Mouse (Mus musculus): ENCODE results near the gene Chmp6.

Chmp6 gene

DNA sequence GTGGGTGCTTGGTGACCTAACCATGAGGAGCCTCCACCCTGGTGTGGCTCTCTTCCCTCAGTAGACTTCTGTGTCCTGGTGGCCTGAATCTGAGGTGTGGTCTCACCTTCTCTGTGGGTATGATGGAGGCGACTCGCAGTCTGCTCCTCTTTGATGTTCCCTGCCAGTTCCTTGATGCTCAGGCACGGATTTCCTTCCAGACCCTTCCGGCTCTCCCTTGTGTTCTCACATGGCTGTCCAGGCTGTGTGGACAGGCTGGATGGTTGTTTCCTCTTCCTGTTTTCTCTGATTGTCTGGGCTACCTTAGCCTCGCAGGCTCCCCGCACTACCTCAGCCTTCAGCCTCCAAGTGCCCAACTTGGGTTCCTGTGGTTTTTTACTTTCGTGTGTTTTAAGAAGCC is 45.6 kb downstream of the Chmp6 start:
- DNase-seq (ENCODE audit: low spot score in 2 of 2), result no peak

DNA sequence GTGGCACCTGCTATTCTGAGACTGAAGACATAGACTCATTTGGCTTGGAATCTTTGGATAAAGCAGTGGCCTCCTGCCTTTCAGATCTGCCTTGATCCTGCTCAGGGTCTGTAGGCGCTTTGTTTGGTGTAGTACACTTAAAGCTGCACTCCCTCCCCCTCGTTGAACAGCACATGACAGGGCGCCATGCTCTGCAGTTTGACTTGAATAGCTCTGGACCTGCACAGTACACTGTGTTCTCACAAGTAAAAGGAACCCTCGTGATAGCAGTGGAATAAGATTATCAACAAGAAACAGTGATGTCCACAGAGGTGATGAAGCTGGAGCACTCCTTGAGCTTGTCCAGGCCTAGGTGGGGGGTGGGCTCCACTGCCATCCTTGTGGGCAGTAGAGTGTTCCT is 46.5 kb downstream of the Chmp6 start:
- no peak for DNase-seq (ENCODE audit: low spot score in 2 of 2)

DNA sequence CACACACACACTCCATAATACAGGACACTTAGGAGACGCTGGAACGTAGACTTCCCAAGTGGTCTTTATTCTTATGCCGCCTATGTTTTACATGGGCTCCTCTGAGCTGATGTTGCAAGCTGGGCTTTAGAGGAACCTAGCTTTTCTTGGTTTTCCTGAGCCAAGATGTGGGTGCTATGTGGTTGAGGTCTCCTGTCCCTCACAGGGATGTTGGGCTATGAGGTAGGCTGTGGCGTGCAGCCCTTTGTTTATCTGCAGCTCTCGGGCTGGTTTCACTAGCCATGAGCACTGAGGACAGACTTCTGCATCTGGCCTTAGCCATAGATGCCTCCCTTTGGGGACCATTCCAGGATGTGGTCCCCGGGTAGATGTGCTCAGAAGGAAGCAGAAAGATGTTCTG is 47.4 kb downstream of the Chmp6 start:
- DNase-seq (ENCODE audit: low spot score in 2 of 2), result no peak

DNA sequence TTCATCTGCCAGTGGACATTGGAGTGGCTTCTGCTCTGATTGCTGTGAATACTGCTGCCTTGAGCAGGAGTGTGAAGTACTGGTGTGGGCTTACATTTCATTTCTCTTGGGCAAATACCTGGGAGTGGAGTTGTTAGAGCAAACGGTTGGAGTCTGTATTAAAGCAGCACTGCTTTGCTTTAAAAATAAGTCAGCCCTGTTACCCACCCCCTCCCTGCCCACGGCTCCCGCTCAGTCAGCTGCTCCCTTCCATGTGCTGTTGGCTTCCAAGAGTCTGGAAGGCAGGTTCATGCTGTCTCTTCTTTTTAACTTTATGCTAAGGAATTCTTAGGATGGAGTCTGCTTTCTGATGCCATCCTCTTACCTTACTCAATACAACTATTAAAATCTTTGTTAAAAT is 48.3 kb downstream of the Chmp6 start:
- DNase-seq (ENCODE audit: low spot score in 2 of 2), result no peak

DNA sequence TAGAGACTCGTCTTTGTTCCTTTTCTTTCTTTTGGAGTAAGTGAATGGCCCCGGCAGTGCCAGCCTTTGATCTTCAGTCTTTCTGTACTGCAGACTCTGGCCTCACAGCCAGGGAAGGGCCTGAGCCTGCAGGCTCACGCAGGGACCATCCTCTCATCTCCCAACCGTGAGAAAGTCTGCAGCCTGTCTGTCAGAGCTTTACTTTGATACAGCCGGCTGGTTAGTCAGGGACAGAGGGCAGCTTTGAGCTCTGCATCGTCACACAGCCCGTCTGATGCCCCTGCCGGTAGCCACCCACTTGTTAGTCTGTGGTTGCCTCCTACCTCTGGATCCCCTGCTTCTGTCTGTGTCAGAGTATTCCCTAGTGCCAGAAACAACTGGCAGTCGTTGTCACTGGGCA is 51.8 kb downstream of the Chmp6 start:
- DNase-seq (ENCODE audit: low spot score in 2 of 2), result no peak

DNA sequence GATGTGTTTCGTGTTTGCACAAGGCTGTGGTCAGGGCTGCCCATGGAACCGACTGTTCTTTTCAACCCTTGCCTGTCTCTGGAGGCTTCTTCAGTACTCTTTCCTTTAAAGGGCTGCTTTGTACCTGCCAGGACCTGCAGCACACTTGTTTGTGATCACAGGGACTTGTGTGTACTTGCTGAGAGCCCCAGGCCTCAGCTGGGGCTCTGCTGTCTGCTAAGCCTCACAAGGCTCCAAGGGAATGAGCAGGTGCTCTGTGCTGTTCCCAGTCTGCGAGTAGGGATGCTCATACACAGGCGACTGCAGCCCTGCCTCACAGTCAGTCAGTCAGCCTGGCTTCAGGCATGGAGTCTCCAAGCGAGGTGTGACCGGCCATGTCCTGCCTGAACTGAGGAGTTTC is 53.1 kb downstream of the Chmp6 start:
- DNase-seq (ENCODE audit: low spot score in 2 of 2), result no peak

DNA sequence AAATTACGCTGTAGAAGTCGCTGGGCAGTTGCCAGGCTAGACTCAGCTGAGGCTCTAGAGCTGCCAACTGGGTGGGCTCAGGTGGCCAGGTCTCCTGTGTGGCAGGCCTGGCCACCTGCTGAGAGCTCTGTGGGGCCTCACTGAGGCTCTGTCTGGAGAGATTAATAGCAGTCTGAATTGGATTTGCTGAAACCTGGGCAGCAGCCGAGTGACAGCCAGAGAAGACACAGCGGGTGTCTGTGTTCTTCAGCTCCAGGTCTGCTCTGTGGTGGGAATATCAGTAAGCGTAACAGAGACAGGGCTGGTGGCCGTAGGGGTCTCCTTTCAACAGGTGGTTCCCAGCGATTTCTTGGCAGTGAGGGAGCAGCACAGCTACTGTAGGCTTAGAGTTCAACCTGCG is 54.2 kb downstream of the Chmp6 start:
- DNase-seq (ENCODE audit: low spot score in 2 of 2), result no peak

DNA sequence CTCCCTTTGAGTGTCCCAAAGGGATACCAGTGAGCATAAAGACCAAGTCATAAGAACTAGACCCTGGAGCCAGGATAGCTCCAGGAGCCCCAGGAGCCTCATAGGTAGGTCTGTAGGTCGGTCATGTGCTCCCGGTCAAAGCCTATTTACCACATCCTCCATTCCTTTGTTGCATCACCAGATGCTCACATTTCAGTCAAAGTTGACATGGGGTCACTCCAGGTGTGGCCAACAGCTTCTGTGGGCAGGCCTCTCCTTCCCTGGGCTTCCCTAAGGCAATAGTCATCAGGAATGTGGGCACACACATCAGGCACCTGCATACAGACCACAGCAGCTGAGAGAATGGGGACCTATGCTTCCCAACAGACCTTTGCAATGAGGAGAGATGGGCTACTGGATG is 54.7 kb downstream of the Chmp6 start:
- no peak for DNase-seq (ENCODE audit: low spot score in 2 of 2)

All from right cerebral cortex, adult 2 months (tissue).